9 mouse cellular contexts compared by ENCODE assay signal in genomic region chr11:62127692-62128091, GRCm38 (mm10).
DNase-seq lines count a peak whose midpoint lies in the region; ATAC-seq and TF ChIP-seq lines count a peak whose summit lies in the region.
"Had no signal": no experiment of that assay in that cellular context is flagged by ENCODE, and none has a peak within 500 bp of the region (broad histone marks: within the 10 kb centered on the region; RNA-seq: fewer than 3 reads in every experiment).

No protein-coding gene starts in this region.

- no peak for ATAC-seq in G1E (ENCODE audit: extremely low read depth, insufficient number of reproducible peaks, low FRiP score, poor library complexity, severe bottlenecking)
- peak; percentile 52; the same call in 1 of the 2 replicates for ATAC-seq in lung, postnatal 0 days

- H3K27ac ChIP-seq in embryonic facial prominence, embryonic 10.5 days (replicated peaks) = no peak overlapping the region
- no peak overlapping the region for H3K27ac ChIP-seq in heart, embryonic 10.5 days
- H3K27ac ChIP-seq in layer of hippocampus, adult 2 months = no peak overlapping the region
- H3K27ac ChIP-seq in lung, postnatal 0 days (ENCODE audit: low read length) = no peak overlapping the region
- H3K27ac ChIP-seq: midbrain, embryonic 12.5 days had no signal

- peak; percentile 58 for TF ChIP-seq CTCF in G1E (IDR thresholded peaks at IDR 0.05; ENCODE audit: low read depth, low read length)
- TF ChIP-seq CTCF in layer of hippocampus, adult 2 months (conservative IDR thresholded peaks at IDR 0.05) = peak; percentile 99
- peak; percentile 93 for TF ChIP-seq CTCF in lung, postnatal 0 days (IDR thresholded peaks at IDR 0.05)

- H3K9me3 ChIP-seq in G1E (replicated peaks) = no peaks in the 10 kb centered on the region
- no peaks in the 10 kb centered on the region for H3K9me3 ChIP-seq in embryonic facial prominence, embryonic 10.5 days
- H3K9me3 ChIP-seq in heart, embryonic 10.5 days = no peaks in the 10 kb centered on the region
- no peaks in the 10 kb centered on the region for H3K9me3 ChIP-seq in lung, postnatal 0 days (ENCODE audit: low read length)
- H3K9me3 ChIP-seq: midbrain, embryonic 12.5 days had no signal

- H3K4me3 ChIP-seq in G1E (ENCODE audit: low read depth, low read length) = no peak overlapping the region
- no peak overlapping the region for H3K4me3 ChIP-seq in embryonic facial prominence, embryonic 10.5 days
- no peak overlapping the region for H3K4me3 ChIP-seq in heart, embryonic 10.5 days
- H3K4me3 ChIP-seq in layer of hippocampus, adult 2 months = no peak overlapping the region
- H3K4me3 ChIP-seq in lung, postnatal 0 days (ENCODE audit: low read depth, low read length) = no peak overlapping the region
- H3K4me3 ChIP-seq: midbrain, embryonic 12.5 days had no signal

- H3K36me3 ChIP-seq in G1E (replicated peaks) = peaks cover 20% of the 10 kb centered on the region
- H3K36me3 ChIP-seq in embryonic facial prominence, embryonic 10.5 days (replicated peaks) = peaks cover 16% of the 10 kb centered on the region
- no peaks in the 10 kb centered on the region; the same call in 1 of the 2 replicates for H3K36me3 ChIP-seq in heart, embryonic 10.5 days
- H3K36me3 ChIP-seq in lung, postnatal 0 days (ENCODE audit: insufficient read depth, low read length) = no peaks in the 10 kb centered on the region

- peak; percentile 18 for DNase-seq in G1E (ENCODE audit: low spot score)
- peak; percentile 88 to 89 for DNase-seq in adrenal gland, postnatal 36 days
- DNase-seq in embryonic facial prominence, embryonic 10.5 days (ENCODE audit: low spot score) = peak; percentile 85
- peak; percentile 89 for DNase-seq in heart, embryonic 10.5 days (ENCODE audit: low spot score)
- DNase-seq in layer of hippocampus, adult 2 months (ENCODE audit: low spot score in 2 of 2) = peak; percentile 73 to 92
- peak; percentile 87 for DNase-seq in lung, postnatal 0 days (ENCODE audit: low spot score)
- peak; percentile 51 to 62 for DNase-seq in right cerebral cortex, postnatal 36 days (ENCODE audit: low spot score in 2 of 2)
- DNase-seq in urinary bladder, postnatal 4 days (ENCODE audit: low spot score in 2 of 2) = peak; percentile 63 to 87

- H3K4me2 ChIP-seq in lung, postnatal 0 days (replicated peaks; ENCODE audit: low read depth, low read length) = no peak overlapping the region
- H3K4me2 ChIP-seq: midbrain, embryonic 12.5 days had no signal

- WGBS in embryonic facial prominence, embryonic 10.5 days = 40% methylated on average over 3 of the region's 3 CpGs
- WGBS in heart, embryonic 10.5 days = 40% methylated on average over 3 of the region's 3 CpGs
- WGBS in lung, postnatal 0 days = 40% methylated on average over 3 of the region's 3 CpGs

- no peak overlapping the region for H3K9ac ChIP-seq in lung, postnatal 0 days (replicated peaks; ENCODE audit: low read depth)
- H3K9ac ChIP-seq: midbrain, embryonic 12.5 days had no signal

- H3K27me3 ChIP-seq in G1E (ENCODE audit: insufficient read depth, low read length) = no peaks in the 10 kb centered on the region
- no peaks in the 10 kb centered on the region for H3K27me3 ChIP-seq in embryonic facial prominence, embryonic 10.5 days (replicated peaks; ENCODE audit: low read depth, poor library complexity, severe bottlenecking)
- H3K27me3 ChIP-seq in heart, embryonic 10.5 days (ENCODE audit: insufficient read depth, poor library complexity, severe bottlenecking) = no peaks in the 10 kb centered on the region
- H3K27me3 ChIP-seq in lung, postnatal 0 days (replicated peaks; ENCODE audit: insufficient read depth, low read length) = no peaks in the 10 kb centered on the region

- peaks cover 29% of the 10 kb centered on the region for H3K4me1 ChIP-seq in G1E (ENCODE audit: insufficient read depth, low read depth, low read length)
- peaks cover 12% of the 10 kb centered on the region for H3K4me1 ChIP-seq in embryonic facial prominence, embryonic 10.5 days
- peaks cover 8% of the 10 kb centered on the region for H3K4me1 ChIP-seq in heart, embryonic 10.5 days
- H3K4me1 ChIP-seq in lung, postnatal 0 days (ENCODE audit: insufficient read depth, low read depth, low read length) = no peaks in the 10 kb centered on the region

- TF ChIP-seq EP300 in lung, postnatal 0 days (IDR thresholded peaks at IDR 0.05) = no peak

Comparison
In these comparisons a context has a peak if more than half of its experiments do, and no peak if none do; other contexts are left out.
1. DNase-seq: peak in every context shown above with its lines; median percentile 89 in heart, embryonic 10.5 days; 88 in adrenal gland, postnatal 36 days; 87 in lung, postnatal 0 days; 85 in embryonic facial prominence, embryonic 10.5 days; 82 in layer of hippocampus, adult 2 months; 75 in urinary bladder, postnatal 4 days; 56 in right cerebral cortex, postnatal 36 days; 18 in G1E.